Mouse (Mus musculus) urinary bladder, postnatal 25 days (tissue): Measurements from ENCODE around the gene Gm8251.
"Not testable (repeated sequence)": the region's sequence is repeated elsewhere in the genome, so short reads cannot be mapped to it uniquely, and the experiment has no call there.

Source experiments
- DNase-seq: peaks from one replicate; pipeline ENCODE4 v3.0.0; 2022; ENCODE audit warnings: low spot score

Gene Gm8251

GRCm38 (mm10) chr1:44061836-44062235 is at the start of gene Gm8251:
Gene Gm8251, minus strand, starts transcription at chr1:44061936.
- no peak for DNase-seq

- no peak for DNase-seq
These were observed 41.2 kb upstream of the Gm8251 start for GRCm38 (mm10) chr1:44102939-44103338.

- peak; percentile 89 for DNase-seq
These were observed 40.6 kb upstream of the Gm8251 start, which contains the start of gene Tex30 for GRCm38 (mm10) chr1:44102259-44102717. Gene Tex30, minus strand, starts transcription at chr1:44102441.

- peak; percentile 19 for DNase-seq
These were observed 39.9 kb upstream of the Gm8251 start for GRCm38 (mm10) chr1:44101448-44102225.

- DNase-seq = peak; percentile 45
These were observed 2.9 kb upstream of the Gm8251 start for GRCm38 (mm10) chr1:44064625-44065024.

GRCm38 (mm10) chr1:44063439-44063838 is 1.7 kb upstream of the Gm8251 start:
- DNase-seq = no peak

GRCm38 (mm10) chr1:44057805-44058204 is 3.9 kb downstream of the Gm8251 start:
- no peak for DNase-seq

- DNase-seq = no peak
These were observed 15.2 kb downstream of the Gm8251 start for GRCm38 (mm10) chr1:44046556-44046955.

- DNase-seq = not testable (repeated sequence)
These were observed 16.0 kb downstream of the Gm8251 start for GRCm38 (mm10) chr1:44045689-44046088.

- DNase-seq = no peak
These were observed 19.2 kb downstream of the Gm8251 start for GRCm38 (mm10) chr1:44042555-44042915.

GRCm38 (mm10) chr1:44041797-44042554 is 19.8 kb downstream of the Gm8251 start:
- peak; percentile 68 for DNase-seq

- DNase-seq = no peak
These were observed 28.8 kb downstream of the Gm8251 start for GRCm38 (mm10) chr1:44032948-44033347.

- no peak for DNase-seq
These were observed 29.5 kb downstream of the Gm8251 start for GRCm38 (mm10) chr1:44032213-44032612.

- no peak for DNase-seq
These were observed 34.1 kb downstream of the Gm8251 start for GRCm38 (mm10) chr1:44027651-44028050.

GRCm38 (mm10) chr1:44022656-44023055 is 39.1 kb downstream of the Gm8251 start:
- no peak for DNase-seq

GRCm38 (mm10) chr1:44019934-44020333 is 41.8 kb downstream of the Gm8251 start, which contains the start of gene Mettl21c:
Gene Mettl21c, minus strand, starts transcription at chr1:44020034.
- DNase-seq = no peak

- no peak for DNase-seq
These were observed 46.2 kb downstream of the Gm8251 start for GRCm38 (mm10) chr1:44015556-44015955.
